Mouse (Mus musculus) spleen, postnatal 10 days (tissue): ENCODE data around the gene Spata33.
A peak's percentile ranks its signal among the peaks of the same experiment; 100 is the strongest.
"Not testable (repeated sequence)": the region's sequence is repeated elsewhere in the genome, so short reads cannot be mapped to it uniquely, and the experiment has no call there.

Experiments
- DNase-seq, 2 experiments: peaks; one replicate each; pipeline ENCODE4 v3.0.0; 2021 to 2022; ENCODE audit warnings: low spot score in 2 of 2

Spata33 gene

DNA sequence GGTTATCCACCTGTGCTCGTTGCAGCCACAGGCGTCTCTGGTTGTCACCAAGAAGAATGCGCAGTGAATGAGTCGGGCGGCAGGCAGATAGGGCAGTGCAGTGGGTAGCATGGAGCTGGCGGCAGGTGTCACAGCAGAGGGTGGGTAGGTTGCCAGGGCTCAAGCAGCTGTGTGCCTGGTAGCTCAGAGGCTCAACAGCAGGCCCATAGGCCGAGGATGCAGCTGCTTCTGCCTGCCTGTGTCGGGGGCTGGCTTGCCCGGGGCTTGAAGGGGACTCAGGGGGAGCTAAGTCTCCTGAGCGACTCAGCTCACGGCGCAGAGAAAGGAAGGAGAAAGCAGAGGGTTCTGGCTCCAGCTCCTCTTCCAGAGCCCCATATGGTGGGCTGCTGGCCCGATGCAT is 20.7 kb downstream of the Spata33 start:
- no peak for DNase-seq

- no peak for DNase-seq
These were observed 21.1 kb downstream of the Spata33 start for GRCm38 (mm10) chr8:123233760-123234159.

- no peak for DNase-seq
These were observed 22.4 kb downstream of the Spata33 start for GRCm38 (mm10) chr8:123234918-123235519.

DNA sequence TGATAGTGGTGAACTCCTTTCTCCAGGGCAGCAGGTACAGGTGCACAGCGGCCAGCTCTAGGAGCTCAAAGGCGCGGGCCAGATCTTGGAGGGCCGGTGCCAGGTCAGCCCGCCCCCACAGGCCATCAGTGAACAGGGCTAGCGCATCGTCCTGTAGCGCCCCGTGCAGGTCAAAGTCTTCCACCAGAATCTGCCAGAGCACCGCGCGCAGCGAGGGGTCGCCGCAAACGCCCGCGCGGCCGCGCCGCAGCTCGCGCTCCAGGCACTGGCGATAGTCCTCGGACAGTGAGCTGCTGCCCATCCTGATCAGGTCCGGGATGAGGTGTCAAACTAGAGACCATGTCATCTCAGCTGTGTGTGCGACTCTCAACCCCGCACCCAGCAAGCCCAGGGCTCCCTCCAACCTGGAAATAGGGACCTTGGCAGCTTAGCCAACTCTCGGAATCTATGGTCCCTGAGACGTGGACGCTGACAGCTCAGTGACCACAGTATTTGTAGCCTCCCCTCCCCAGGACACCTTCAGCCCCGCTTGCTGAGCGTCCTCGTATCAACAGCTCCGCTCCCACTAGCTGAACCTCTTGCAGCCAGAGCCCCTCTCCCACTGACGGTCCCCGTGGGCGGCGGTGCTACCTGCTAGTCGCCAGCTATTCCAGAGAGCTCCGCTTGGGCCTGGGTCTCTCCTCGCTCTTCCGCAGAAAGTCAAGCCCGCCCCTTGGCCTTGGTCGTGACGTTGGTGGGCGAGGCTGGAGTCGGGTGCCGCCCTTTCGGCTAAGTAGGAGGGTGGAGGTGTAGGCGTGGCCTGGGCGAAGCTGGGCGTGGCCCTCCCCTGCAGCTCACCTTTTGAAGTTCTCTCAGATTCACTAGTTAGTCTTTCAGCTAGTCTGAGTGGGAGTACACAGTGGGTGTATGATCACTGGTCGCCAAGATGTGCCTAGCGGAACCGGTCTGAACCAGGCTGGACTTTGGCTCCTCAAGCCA is 23.2 kb downstream of the Spata33 start, which contains the start of gene Spata2l:
Gene Spata2l, minus strand, starts transcription at position 714 of the 978 bp plus-strand sequence.
- peak; percentile 76 to 92 for DNase-seq

DNA sequence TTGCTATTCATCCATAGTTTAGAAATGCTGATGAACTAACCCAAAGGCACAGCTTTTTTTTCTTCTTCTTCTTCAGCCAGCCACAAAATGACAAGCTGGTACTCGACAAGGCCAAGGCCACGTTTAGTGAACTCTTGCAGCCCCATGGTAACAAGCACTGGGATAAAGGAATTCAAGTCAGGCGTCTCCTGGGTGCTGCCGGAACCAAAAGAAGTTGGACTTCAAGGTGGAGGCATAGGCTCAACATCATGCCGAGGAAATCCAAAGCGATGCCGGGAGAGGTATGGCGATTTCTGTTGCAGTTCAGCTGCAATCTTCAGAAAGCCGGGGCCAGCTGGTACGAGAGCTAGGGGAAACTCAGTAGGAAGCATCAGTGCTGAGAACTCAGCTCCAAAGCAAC is 26.8 kb downstream of the Spata33 start:
- DNase-seq = no peak

DNA sequence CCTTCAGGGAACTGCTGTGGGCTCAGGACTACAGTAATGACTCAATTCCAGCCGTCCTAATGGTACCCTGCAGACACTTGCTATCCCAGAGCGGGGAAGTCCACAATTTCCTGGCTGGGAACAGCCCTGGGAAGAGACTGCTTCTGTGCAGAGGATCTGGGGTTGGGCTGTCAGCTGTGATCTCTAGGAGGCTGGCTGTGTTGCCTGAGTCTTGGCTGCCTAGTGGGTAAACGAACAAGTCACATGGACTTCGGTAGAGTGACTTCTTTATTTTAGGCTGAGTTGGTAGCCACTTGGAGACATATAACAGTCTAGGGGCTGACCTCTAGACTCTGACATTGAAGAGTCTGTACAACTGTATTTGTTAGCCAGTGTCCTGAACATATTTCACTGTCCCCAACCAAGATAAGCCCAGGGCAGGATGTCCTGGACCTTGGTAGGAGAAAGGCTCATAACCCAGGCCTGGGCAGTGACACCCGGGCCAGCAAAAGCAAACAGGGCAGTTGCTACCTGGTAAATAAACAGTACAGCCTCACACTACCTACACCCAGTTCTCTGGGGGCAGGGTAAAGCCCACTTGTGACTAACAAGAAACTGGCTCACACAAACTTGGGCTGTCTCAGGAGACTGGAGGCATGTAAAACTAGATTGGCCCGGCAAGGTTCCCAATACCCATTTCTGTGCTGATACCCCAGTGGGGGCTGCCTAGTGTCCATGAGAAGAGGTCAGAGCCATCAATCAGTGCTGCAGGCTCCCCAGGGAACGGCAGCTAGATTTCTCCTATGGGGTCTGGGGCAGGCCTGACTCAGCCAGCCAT is 29.7 kb downstream of the Spata33 start:
- no peak for DNase-seq

DNA sequence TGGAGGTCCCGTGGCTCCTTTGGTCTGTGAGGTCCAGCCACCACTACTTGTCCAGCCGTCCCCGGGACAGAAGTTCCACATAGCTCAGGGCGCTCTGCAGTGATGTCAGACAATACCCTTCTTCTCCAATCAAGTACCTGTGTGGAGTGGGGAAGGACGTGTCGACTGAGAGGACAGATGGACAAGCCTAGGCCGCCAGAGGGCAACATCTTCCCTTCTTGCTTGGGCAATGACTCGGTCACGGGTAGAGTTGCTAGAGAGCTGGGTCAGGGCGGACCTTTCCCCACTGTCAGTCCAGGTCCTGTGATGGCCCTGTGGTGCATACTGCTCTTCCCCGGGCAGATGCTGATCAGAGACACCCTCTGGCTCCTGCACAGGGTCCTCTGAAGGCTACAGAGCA is 30.4 kb downstream of the Spata33 start:
- DNase-seq = no peak

- no peak for DNase-seq
These were observed 31.8 kb downstream of the Spata33 start for GRCm38 (mm10) chr8:123244382-123244781.

- no peak for DNase-seq
These were observed 32.9 kb downstream of the Spata33 start for GRCm38 (mm10) chr8:123245543-123245942.

- no peak for DNase-seq
These were observed 35.1 kb downstream of the Spata33 start for GRCm38 (mm10) chr8:123247748-123248147.

DNA sequence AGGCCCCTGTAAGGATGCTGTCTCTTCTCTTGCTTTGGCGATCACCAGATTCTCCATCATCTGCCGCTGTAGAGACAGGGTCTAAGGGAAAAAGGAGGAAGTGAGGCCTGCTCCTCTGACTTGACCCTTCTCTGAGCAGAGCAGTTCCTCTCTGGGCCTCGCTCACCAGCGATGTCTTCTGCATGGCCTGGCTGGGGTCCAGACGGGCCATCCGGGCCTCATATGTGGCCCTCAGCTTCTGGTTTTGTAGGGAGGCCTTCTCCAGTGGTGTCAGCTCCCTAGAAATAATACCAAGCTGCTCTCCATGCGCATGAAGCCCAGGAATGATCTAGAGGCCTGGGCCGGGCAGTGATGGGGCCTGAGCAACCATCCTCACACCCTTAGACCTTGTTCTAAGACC is 36.0 kb downstream of the Spata33 start:
- no peak for DNase-seq

DNA sequence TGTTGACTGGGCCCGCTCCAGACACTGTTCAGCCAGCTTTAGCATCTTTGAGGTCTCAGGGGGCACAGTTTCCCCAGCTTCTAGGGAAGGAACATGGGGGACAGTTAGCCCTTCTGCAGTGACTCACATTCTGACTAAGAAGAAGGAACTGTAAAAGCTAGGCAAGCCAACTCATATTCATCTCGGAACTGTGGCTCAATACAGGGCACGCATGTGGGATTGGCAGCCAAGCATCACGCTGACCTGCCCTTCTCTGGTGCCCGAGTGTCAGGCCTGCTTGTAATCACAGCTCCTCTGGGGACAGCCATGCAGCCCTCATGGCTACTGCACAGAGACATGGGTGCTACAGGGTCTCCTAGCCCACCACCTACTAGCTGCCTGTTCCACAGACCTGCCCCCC is 38.3 kb downstream of the Spata33 start:
- DNase-seq = no peak

DNA sequence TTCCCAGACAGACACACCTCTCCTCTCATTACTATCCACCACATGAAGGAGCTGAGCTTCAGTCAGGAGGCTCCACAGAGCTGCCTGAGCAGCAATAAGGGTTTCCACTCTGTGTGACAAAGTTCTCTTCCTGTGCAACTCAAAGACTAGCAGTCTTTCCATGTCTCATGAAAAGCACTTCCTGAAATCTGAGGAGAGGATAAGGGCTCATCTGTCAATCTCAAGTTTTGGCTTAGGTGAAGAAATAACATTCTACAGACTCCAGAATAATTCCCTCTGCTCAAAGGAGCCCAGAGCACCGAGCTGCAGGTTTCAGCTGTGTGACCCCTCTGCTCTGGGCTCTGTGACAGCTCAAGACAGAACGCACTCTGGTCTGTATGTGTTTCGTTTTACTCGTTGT is 40.3 kb downstream of the Spata33 start:
- DNase-seq = no peak

GRCm38 (mm10) chr8:123253451-123254098 is 40.9 kb downstream of the Spata33 start:
- peak in 1 of 2 experiments; percentile 37 for DNase-seq

DNA sequence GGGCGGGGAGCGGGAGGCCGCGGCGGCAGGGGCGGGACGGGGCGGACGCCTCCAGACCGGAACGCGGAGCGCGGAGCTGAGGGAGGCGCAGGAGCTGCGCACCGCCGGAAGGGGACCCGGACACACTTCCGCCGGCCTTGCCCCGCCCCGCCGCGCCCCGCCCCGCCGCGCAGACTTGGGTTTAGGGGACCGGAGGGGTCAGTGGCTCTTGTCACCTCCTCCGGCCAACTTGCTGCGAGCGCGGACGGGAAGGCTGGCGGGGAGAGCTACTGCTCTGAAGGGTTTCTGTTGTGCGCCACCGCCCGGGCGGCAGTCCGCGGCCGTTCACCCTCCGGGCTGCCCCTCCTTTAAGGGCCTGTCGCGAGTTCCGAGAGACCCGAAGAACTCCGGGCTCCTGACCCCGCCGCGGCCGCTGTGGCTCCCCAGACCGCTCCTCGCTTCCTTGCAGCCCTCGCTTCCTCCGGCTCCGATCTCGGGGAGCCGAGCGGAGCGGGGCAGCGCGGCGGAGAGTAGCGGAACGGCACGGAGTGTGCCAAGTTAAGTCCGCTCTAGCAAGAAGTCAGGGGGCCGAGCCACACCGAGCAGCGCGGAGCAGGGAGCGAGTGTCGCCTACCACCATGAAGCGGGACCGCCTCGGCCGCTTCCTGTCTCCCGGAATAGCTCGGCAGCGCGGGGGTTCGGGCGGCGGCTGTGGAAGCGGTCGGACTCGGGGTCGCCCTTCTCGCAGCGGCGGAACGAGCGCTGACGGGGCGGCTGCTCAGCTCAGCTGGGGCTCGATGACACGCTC is 41.7 kb downstream of the Spata33 start, which contains the start of the genes Zfp276 and Vps9d1:
Gene Zfp276, plus strand, starts transcription at position 97 of the 787 bp plus-strand sequence.
Gene Vps9d1, minus strand, starts transcription at position 250 of the 787 bp plus-strand sequence.
- peak; percentile 89 to 90 for DNase-seq

- DNase-seq = no peak
These were observed 42.5 kb downstream of the Spata33 start for GRCm38 (mm10) chr8:123255170-123255569.

DNA sequence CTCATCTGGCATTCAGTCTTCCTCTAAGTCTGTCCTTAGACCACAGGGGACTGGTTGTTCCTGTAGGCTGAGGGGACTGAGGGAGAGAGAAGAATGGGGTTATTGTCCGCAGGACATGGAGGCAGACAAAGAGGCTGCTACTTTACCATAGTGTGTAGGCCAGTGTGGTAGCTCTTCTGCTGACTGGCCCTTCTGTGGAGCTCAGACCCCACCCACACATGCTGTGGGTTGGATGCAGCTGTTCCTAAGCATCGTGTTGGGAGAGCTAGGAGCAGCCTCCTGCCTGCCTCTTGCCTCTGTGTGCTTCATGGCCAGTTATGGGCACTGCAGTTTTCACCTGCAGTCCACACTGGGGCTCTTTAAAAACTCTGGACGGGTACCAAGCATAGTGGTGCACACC is 44.5 kb downstream of the Spata33 start:
- no peak for DNase-seq

GRCm38 (mm10) chr8:123257593-123257992 is 45.0 kb downstream of the Spata33 start:
- not testable (repeated sequence) for DNase-seq

DNA sequence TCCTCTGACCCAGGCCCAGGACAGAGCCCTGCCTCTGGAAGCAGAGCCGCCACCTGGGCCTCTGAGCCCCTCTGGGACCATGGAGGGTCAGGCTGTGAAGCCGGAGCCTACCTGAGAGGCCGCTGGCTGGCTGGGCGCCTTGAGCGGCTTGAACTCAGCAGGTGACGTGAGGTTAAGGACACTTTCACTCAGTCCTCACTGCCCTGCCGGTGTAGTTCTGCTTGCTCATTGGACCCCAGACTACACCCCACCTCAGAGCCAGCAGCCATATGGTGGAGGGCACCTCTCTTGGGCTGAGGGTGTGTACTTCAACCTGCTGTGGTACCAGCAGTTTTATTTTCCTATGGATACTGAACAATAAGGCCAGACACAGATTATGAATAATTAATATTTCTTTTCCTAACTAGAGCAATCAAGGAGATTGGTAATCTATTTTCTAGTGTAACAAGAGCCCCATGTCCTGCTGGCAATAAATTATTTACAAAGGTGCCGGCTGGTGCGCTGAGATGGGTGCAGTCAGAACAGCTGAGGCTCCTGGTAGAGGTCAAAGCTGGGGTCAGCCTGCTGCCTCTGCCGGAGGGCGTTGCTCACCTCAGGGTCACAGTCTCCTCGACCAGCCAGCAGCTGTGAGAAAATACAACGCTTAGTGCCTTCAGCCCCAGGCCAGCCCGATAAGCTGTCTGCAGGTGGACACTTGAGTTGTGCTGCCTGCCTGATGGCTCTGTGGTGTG is 55.5 kb downstream of the Spata33 start:
- no peak for DNase-seq

- DNase-seq = no peak
These were observed 58.5 kb downstream of the Spata33 start for GRCm38 (mm10) chr8:123271147-123271546.
